ENCODE assay signal across 19 mouse cellular contexts in genomic region chr16:80728739-80729138, GRCm38 (mm10).
"Had no signal": no experiment of that assay in that cellular context is flagged by ENCODE, and none has a peak within 500 bp of the region (broad histone marks: within the 10 kb centered on the region; RNA-seq: fewer than 3 reads in every experiment).

No protein-coding gene starts in this region.

- H3K9ac ChIP-seq: lung, embryonic 14.5 days; midbrain, embryonic 12.5 days; neural tube, embryonic 13.5 days; neural tube, embryonic 15.5 days had no signal

- H3K4me3 ChIP-seq: midbrain, embryonic 10.5 days; midbrain, embryonic 12.5 days; myocyte; neural tube, embryonic 13.5 days; neural tube, embryonic 15.5 days had no signal

- ATAC-seq: midbrain, embryonic 16.5 days had no signal

- H3K27me3 ChIP-seq: midbrain, embryonic 12.5 days; neural tube, embryonic 13.5 days; neural tube, embryonic 15.5 days had no signal

- DNase-seq: lung, adult 18-20 months; lung, embryonic 14.5 days; lung, postnatal 10 days; lung, postnatal 4 days; midbrain, embryonic 14.5 days; retina, postnatal 1 day; right cerebral cortex, adult 18-20 months; right cerebral cortex, postnatal 25 days; right cerebral cortex, postnatal 4 days; spleen, adult 18-20 months; thymus, adult 2 months; thymus, postnatal 25 days; thymus, postnatal 4 days had no signal

- H3K27ac ChIP-seq: midbrain, embryonic 10.5 days; midbrain, embryonic 12.5 days; neural tube, embryonic 13.5 days; neural tube, embryonic 15.5 days had no signal

- H3K9me3 ChIP-seq: midbrain, embryonic 10.5 days; midbrain, embryonic 12.5 days; neural tube, embryonic 13.5 days; neural tube, embryonic 15.5 days had no signal

- H3K36me3 ChIP-seq: midbrain, embryonic 10.5 days; midbrain, embryonic 12.5 days; neural tube, embryonic 13.5 days; neural tube, embryonic 15.5 days had no signal

- H3K4me1 ChIP-seq: midbrain, embryonic 10.5 days; midbrain, embryonic 12.5 days; neural tube, embryonic 13.5 days; neural tube, embryonic 15.5 days had no signal

- H3K4me2 ChIP-seq: lung, embryonic 14.5 days; midbrain, embryonic 12.5 days; neural tube, embryonic 13.5 days; neural tube, embryonic 15.5 days had no signal
